ENCODE assay signal across 13 mouse cellular contexts in the genomic region with DNA sequence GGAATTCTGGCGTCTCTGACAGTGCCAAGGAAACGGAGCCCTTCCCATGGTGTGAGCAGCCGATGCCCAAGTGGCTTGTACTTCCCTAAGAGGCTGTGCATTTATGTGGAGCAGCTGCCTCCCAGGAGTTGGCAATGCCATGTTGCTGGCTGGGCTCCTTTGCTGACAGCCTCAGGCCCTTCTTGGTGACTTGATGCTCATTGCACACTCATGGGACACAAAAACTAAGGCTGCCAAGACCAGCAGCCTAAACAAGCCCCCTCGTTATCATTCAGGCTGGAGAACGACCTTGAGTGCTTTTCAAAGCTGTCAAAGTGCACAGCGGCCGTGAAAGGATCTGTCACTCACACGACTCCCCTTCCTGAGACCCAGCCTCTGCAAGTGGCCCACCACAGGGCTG. TPM values are rescaled to one million over a fixed set of nuclear protein-coding genes. Genes with fewer than 3 reads are reported as not detected.
DNase-seq lines count a peak whose midpoint lies in the region; ATAC-seq and TF ChIP-seq lines count a peak whose summit lies in the region.
"Had no signal": no experiment of that assay in that cellular context is flagged by ENCODE, and none has a peak within 500 bp of the region (broad histone marks: within the 10 kb centered on the region; RNA-seq: fewer than 3 reads in every experiment).

No protein-coding gene starts in this region.

- ATAC-seq in forebrain, embryonic 11.5 days (replicated peaks; ENCODE audit: low FRiP score), result peak; percentile 76
- peak; percentile 60 for ATAC-seq in midbrain, embryonic 13.5 days
- ATAC-seq: activated CD4-positive, CD25-positive, alpha-beta regulatory T cell, adult 4 months; intestine, embryonic 15.5 days had no signal

- no peak for TF ChIP-seq CTCF in left cerebral cortex, adult 2 months (IDR thresholded peaks at IDR 0.05)

- no peak overlapping the region for H3K4me3 ChIP-seq in forebrain, embryonic 11.5 days (ENCODE audit: low read depth, low read length)
- no peak overlapping the region for H3K4me3 ChIP-seq in hindbrain, embryonic 10.5 days
- no peak overlapping the region for H3K4me3 ChIP-seq in midbrain, embryonic 13.5 days (replicated peaks)
- no peak overlapping the region for H3K4me3 ChIP-seq in left cerebral cortex, adult 2 months
- H3K4me3 ChIP-seq: intestine, embryonic 15.5 days; liver, embryonic 13.5 days had no signal

- no peaks in the 10 kb centered on the region; the same call in 1 of the 2 replicates for H3K27me3 ChIP-seq in forebrain, embryonic 11.5 days (ENCODE audit: control insufficient read depth, insufficient read depth, low read length)
- H3K27me3 ChIP-seq in hindbrain, embryonic 10.5 days (ENCODE audit: insufficient read depth, poor library complexity, severe bottlenecking), result peaks cover 24% of the 10 kb centered on the region
- H3K27me3 ChIP-seq in midbrain, embryonic 13.5 days, result peaks cover 9% of the 10 kb centered on the region; the same call in 1 of the 2 replicates
- H3K27me3 ChIP-seq: liver, embryonic 13.5 days had no signal

- peaks cover 15% of the 10 kb centered on the region; the same call in 1 of the 2 replicates for H3K4me1 ChIP-seq in forebrain, embryonic 11.5 days (replicated peaks; ENCODE audit: control insufficient read depth, insufficient read depth, low read length)
- H3K4me1 ChIP-seq in hindbrain, embryonic 10.5 days (replicated peaks), result peaks cover 50% of the 10 kb centered on the region
- peaks cover 60% of the 10 kb centered on the region for H3K4me1 ChIP-seq in midbrain, embryonic 13.5 days (replicated peaks)
- H3K4me1 ChIP-seq: intestine, embryonic 15.5 days; liver, embryonic 13.5 days had no signal

- intact Hi-C loops in left cerebral cortex, adult 2 months (cut with DNase I), result no loop called here

- 38% methylated on average over 8 of the region's 8 CpGs for WGBS in forebrain, embryonic 11.5 days
- 38% methylated on average over 8 of the region's 8 CpGs for whole genome bisulfite sequencing in hindbrain, embryonic 10.5 days
- WGBS in midbrain, embryonic 13.5 days, result 10% methylated on average over 8 of the region's 8 CpGs

- H3K9ac ChIP-seq in forebrain, embryonic 11.5 days (ENCODE audit: low read length), result no peak overlapping the region
- no peak overlapping the region for H3K9ac ChIP-seq in midbrain, embryonic 13.5 days (replicated peaks)
- H3K9ac ChIP-seq: intestine, embryonic 15.5 days; liver, embryonic 13.5 days had no signal

- H3K4me2 ChIP-seq in forebrain, embryonic 11.5 days (ENCODE audit: low read depth, low read length, severe bottlenecking), result 0 out of 2 replicates have a peak overlapping the region, but pooled peaks have one; percentile 5
- H3K4me2 ChIP-seq in midbrain, embryonic 13.5 days (replicated peaks), result no peak overlapping the region
- H3K4me2 ChIP-seq: intestine, embryonic 15.5 days; liver, embryonic 13.5 days had no signal

- H3K27ac ChIP-seq in forebrain, embryonic 11.5 days (ENCODE audit: low read depth, low read length), result peak overlapping the region; percentile 73; the same call in 1 of the 2 replicates
- H3K27ac ChIP-seq in hindbrain, embryonic 10.5 days, result peak overlapping the region; percentile 80
- peak overlapping the region; percentile 78 for H3K27ac ChIP-seq in midbrain, embryonic 13.5 days
- H3K27ac ChIP-seq in left cerebral cortex, adult 2 months, result no peak overlapping the region
- H3K27ac ChIP-seq: intestine, embryonic 15.5 days; liver, embryonic 13.5 days had no signal

- H3K36me3 ChIP-seq in forebrain, embryonic 11.5 days (ENCODE audit: control insufficient read depth, insufficient read depth, low read length), result no peaks in the 10 kb centered on the region
- H3K36me3 ChIP-seq in hindbrain, embryonic 10.5 days, result no peaks in the 10 kb centered on the region
- no peaks in the 10 kb centered on the region for H3K36me3 ChIP-seq in midbrain, embryonic 13.5 days
- H3K36me3 ChIP-seq: intestine, embryonic 15.5 days; liver, embryonic 13.5 days had no signal

- H3K9me3 ChIP-seq in forebrain, embryonic 11.5 days (ENCODE audit: control insufficient read depth, low read length), result no peaks in the 10 kb centered on the region
- H3K9me3 ChIP-seq in hindbrain, embryonic 10.5 days, result no peaks in the 10 kb centered on the region
- no peaks in the 10 kb centered on the region for H3K9me3 ChIP-seq in midbrain, embryonic 13.5 days
- H3K9me3 ChIP-seq: intestine, embryonic 15.5 days; liver, embryonic 13.5 days had no signal

- DNase-seq in embryo, embryonic 10.5 days (ENCODE audit: low spot score), result peak; percentile 46
- DNase-seq in embryo, embryonic 11 days, result no peak
- DNase-seq in forebrain, embryonic 11.5 days (ENCODE audit: low spot score), result peak; percentile 66
- peak; percentile 46 for DNase-seq in hindbrain, embryonic 10.5 days (ENCODE audit: low spot score)
- DNase-seq in adrenal gland, postnatal 4 days (ENCODE audit: low spot score in 2 of 2), result no peak
- DNase-seq in left cerebral cortex, adult 2 months (ENCODE audit: extremely low spot score in 1 of 2, low spot score in 2 of 2), result no peak
- DNase-seq in kidney, adult 8-10 months, result no peak
- DNase-seq: heart, adult 18-20 months; liver, embryonic 13.5 days; lung, postnatal 10 days had no signal

RNA-seq across cellular contexts. Expression of a gene that starts 28.0 kb away (rescaled TPM):
- polyA plus RNA-seq in forebrain, embryonic 11.5 days (2014; fragmentation: Nextera tagmentation; extraction: Ambion mirVana), result 28.1 and 34.5 TPM in 2 replicates
- polyA plus RNA-seq in hindbrain, embryonic 10.5 days (2016; fragmentation: Nextera tagmentation; extraction: Ambion mirVana), result 27.3 and 50.9 TPM in 2 replicates
- 81.6 and 92.1 TPM in 2 replicates for polyA plus RNA-seq in midbrain, embryonic 13.5 days (2015; fragmentation: Nextera tagmentation; extraction: Ambion mirVana)
- 1 to 10 TPM; 8.9 to 9.1 TPM for total RNA-seq in adrenal gland, postnatal 4 days (2021)
- 10 to 100 TPM; 58.0 to 63.3 TPM for total RNA-seq in left cerebral cortex, adult 2 months (2021)
- polyA plus RNA-seq: activated CD4-positive, CD25-positive, alpha-beta regulatory T cell, adult 4 months had no signal

RNA-seq across cellular contexts. Expression of a gene that starts 42.6 kb away (rescaled TPM):
- 1.2 and 1.9 TPM in 2 replicates for polyA plus RNA-seq in forebrain, embryonic 11.5 days (2014; fragmentation: Nextera tagmentation; extraction: Ambion mirVana)
- 1.4 and 4.3 TPM in 2 replicates for polyA plus RNA-seq in hindbrain, embryonic 10.5 days (2016; fragmentation: Nextera tagmentation; extraction: Ambion mirVana)
- 2.4 and 2.7 TPM in 2 replicates for polyA plus RNA-seq in midbrain, embryonic 13.5 days (2015; fragmentation: Nextera tagmentation; extraction: Ambion mirVana)
- 1 to 10 TPM in 1 of 2 experiments, under 1 TPM in 1; 0.11 to 1.9 TPM for total RNA-seq in adrenal gland, postnatal 4 days (2021)
- total RNA-seq in left cerebral cortex, adult 2 months (2021), result 1 to 10 TPM; 6.4 to 7.5 TPM
- polyA plus RNA-seq: activated CD4-positive, CD25-positive, alpha-beta regulatory T cell, adult 4 months had no signal

RNA-seq across cellular contexts. Expression of a gene that starts 42.8 kb away (rescaled TPM):
- polyA plus RNA-seq in forebrain, embryonic 11.5 days (2014; fragmentation: Nextera tagmentation; extraction: Ambion mirVana), result 6.2 and 6.7 TPM in 2 replicates
- polyA plus RNA-seq in hindbrain, embryonic 10.5 days (2016; fragmentation: Nextera tagmentation; extraction: Ambion mirVana), result 6.2 and 8.3 TPM in 2 replicates
- 13.1 and 18.8 TPM in 2 replicates for polyA plus RNA-seq in midbrain, embryonic 13.5 days (2015; fragmentation: Nextera tagmentation; extraction: Ambion mirVana)
- total RNA-seq in adrenal gland, postnatal 4 days (2021), result 10 to 100 TPM; 31.2 to 34.6 TPM
- total RNA-seq in left cerebral cortex, adult 2 months (2021), result 100 to 1,000 TPM; 195 to 209 TPM

Comparison
In these comparisons a context has a peak if more than half of its experiments do, and no peak if none do; other contexts are left out.
1. DNase-seq: peak in embryo, embryonic 10.5 days (single experiment), forebrain, embryonic 11.5 days (single experiment) and hindbrain, embryonic 10.5 days (single experiment); none in embryo, embryonic 11 days (single experiment), adrenal gland, postnatal 4 days (0 of 2), left cerebral cortex, adult 2 months (0 of 2) and kidney, adult 8-10 months (0 of 2).